Mouse (Mus musculus) testis, adult 2 months (tissue): Measurements from ENCODE around the gene Atrnl1.

ENCODE experiments used
- CTCF ChIP-seq: fragments of 200-500 bp; IDR thresholded peaks from 2 replicates; pipeline ENCODE4 v1.5.1; 2012; ENCODE audit warnings: low read depth, mild to moderate bottlenecking, inconsistent platforms, low read length, moderate library complexity; ENCODE audit not compliant: control insufficient read depth, insufficient read depth, insufficient replicate concordance
- POLR2A ChIP-seq: fragments of 200-500 bp; IDR thresholded peaks from 2 replicates; pipeline ENCODE4 v1.6.1; 2012; ENCODE audit warnings: low read depth, mild to moderate bottlenecking, inconsistent platforms, low read length, moderate library complexity; ENCODE audit not compliant: control insufficient read depth

DNA sequence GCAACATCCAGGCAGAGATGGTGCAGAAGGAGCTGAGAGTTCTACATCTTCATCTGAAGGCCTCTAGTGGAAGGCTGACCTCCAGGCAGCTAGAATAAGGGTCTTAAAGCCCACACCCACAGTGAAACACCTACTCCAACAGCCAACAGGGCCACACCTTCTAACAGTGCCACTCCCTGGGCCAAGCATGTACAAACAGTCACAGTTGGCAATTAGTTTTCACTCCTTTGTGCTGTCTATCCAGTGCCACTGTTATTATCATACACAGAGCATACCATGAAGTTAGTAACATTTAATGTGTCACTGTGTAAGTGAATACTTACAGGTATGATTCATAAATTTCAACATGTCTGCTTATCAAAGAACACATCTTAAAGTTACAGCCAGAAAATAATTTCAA lies 347.3 kb downstream of the Atrnl1 start:
- TF ChIP-seq POLR2A (no peak), CTCF (no peak)
